Mouse (Mus musculus) kidney, adult 2 months (tissue): ENCODE data around the gene Exoc7.

ENCODE experiments used
- CTCF ChIP-seq: fragments of 200-500 bp; conservative IDR thresholded peaks from 2 replicates; pipeline ENCODE4 v1.5.1; 2011; ENCODE audit warnings: low read depth, mild to moderate bottlenecking, control low read depth, low read length, moderate library complexity, mixed read lengths; ENCODE audit not compliant: insufficient read depth, insufficient read length
- POLR2A ChIP-seq: fragments of 200-500 bp; IDR thresholded peaks from one replicate; pipeline ENCODE4 v1.6.1; 2011; ENCODE audit warnings: low read depth, low read length, control low read depth

GRCm38 (mm10) chr11:116298221-116298620 lies 8.8 kb downstream of the Exoc7 start:
- no peak for TF ChIP-seq CTCF
- no peak for TF ChIP-seq POLR2A
